Mouse (Mus musculus) ES-E14 (cell line): ENCODE data around the gene App.

Experiments
- CHD2 ChIP-seq: IDR thresholded peaks from 2 replicates; pipeline ENCODE4 v1.6.1; 2014; ENCODE audit warnings: mild to moderate bottlenecking, low read depth, low read length, inconsistent platforms
- HCFC1 ChIP-seq: IDR thresholded peaks from 2 replicates; pipeline ENCODE4 v1.6.1; 2012; ENCODE audit warnings: low read length, inconsistent platforms, borderline replicate concordance; ENCODE audit not compliant: insufficient read depth
- MAFK ChIP-seq: IDR thresholded peaks from 2 replicates; pipeline ENCODE4 v1.6.1; 2014; ENCODE audit warnings: mild to moderate bottlenecking, low read depth, low read length, inconsistent platforms; ENCODE audit not compliant: insufficient read depth
- ZC3H11A ChIP-seq: IDR thresholded peaks from 2 replicates; pipeline ENCODE4 v1.6.1; 2012; ENCODE audit warnings: low read depth, mild to moderate bottlenecking, inconsistent platforms, low read length, borderline replicate concordance
- ZNF384 ChIP-seq: IDR thresholded peaks from 2 replicates; pipeline ENCODE4 v1.6.1; 2012; ENCODE audit warnings: low read depth, low read length, inconsistent platforms

DNA sequence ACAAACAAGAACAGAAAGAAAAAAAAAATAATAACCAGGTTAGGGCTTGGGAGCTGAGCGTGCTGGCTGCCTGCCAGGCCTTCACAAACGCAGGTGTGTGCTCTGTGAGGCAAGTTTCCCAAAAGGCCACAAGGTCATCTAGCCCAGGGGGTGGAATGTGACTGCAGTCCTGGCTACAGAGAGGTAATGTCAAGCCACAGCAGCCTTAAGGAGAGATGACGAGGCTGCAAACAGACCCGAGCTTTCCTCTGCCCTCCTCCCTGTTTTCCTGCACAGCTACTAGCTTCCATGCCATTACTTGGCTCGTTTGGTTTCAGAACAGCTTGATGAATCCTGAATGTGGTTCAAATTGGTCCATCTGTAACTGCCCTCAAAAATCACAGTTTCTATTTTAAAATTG, 4.7 kb downstream of the App start:
- TF ChIP-seq MAFK = no peak
- TF ChIP-seq ZNF384 = no peak
- no peak for TF ChIP-seq CHD2
- TF ChIP-seq ZC3H11A = no peak
- no peak for TF ChIP-seq HCFC1
